Mouse (Mus musculus): ENCODE measurements around the gene Yju2. TPM values are rescaled to one million over a fixed set of nuclear protein-coding genes. Genes with fewer than 3 reads are reported as not detected.
A peak's percentile ranks its signal among the peaks of the same experiment; 100 is the strongest.

The Yju2 gene
- polyA plus RNA-seq, 1 experiment from 2014 or later = 21.7 TPM

- peaks cover 25% of the 10 kb centered on the region for H3K4me1 ChIP-seq
- H3K27me3 ChIP-seq = no peaks in the 10 kb centered on the region
- peak overlapping the region; percentile 91 for H3K4me3 ChIP-seq
- peaks cover 30% of the 10 kb centered on the region for H3K36me3 ChIP-seq
- H3K9me3 ChIP-seq = no peaks in the 10 kb centered on the region
- 63% methylated on average over 14 of the region's 14 CpGs for WGBS
- H3K4me2 ChIP-seq = peak overlapping the region; percentile 98
- no peak for ATAC-seq (ENCODE audit: insufficient number of reproducible peaks, low FRiP score, low TSS enrichment, low read depth)
- peak overlapping the region; percentile 92; the same call in 1 of the 2 replicates for H3K27ac ChIP-seq
- H3K9ac ChIP-seq = peak overlapping the region; percentile 82; the same call in 1 of the 2 replicates
Measured at GRCm38 (mm10) chr17:56010255-56010654, 51.4 kb downstream of the Yju2 start.

GRCm38 (mm10) chr17:56010681-56011080 is 51.8 kb downstream of the Yju2 start:
- peaks cover 34% of the 10 kb centered on the region for H3K36me3 ChIP-seq
- WGBS = 8% methylated on average over 9 of the region's 9 CpGs
- H3K9ac ChIP-seq = 0 out of 2 replicates have a peak overlapping the region, but pooled peaks have one; percentile 82
- H3K4me2 ChIP-seq = peak overlapping the region; percentile 98
- no peak for ATAC-seq (ENCODE audit: insufficient number of reproducible peaks, low FRiP score, low TSS enrichment, low read depth)
- no peaks in the 10 kb centered on the region for H3K27me3 ChIP-seq
- H3K4me3 ChIP-seq = peak overlapping the region; percentile 91
- H3K27ac ChIP-seq = no peak overlapping the region
- H3K4me1 ChIP-seq = peaks cover 22% of the 10 kb centered on the region
- H3K9me3 ChIP-seq = no peaks in the 10 kb centered on the region

GRCm38 (mm10) chr17:56011441-56011840 is 52.5 kb downstream of the Yju2 start:
- WGBS = 88% methylated on average over 7 of the region's 7 CpGs
- H3K36me3 ChIP-seq = peaks cover 42% of the 10 kb centered on the region
- H3K27ac ChIP-seq = no peak overlapping the region

GRCm38 (mm10) chr17:56015293-56015692 is 56.4 kb downstream of the Yju2 start:
- Histone ChIP-seq H3K4me2 (no peak overlapping the region), H3K4me1 (peaks cover 7% of the 10 kb centered on the region), H3K36me3 (peaks cover 77% of the 10 kb centered on the region), H3K27ac (no peak overlapping the region), H3K9me3 (no peaks in the 10 kb centered on the region), H3K4me3 (no peak overlapping the region), H3K9ac (no peak overlapping the region), H3K27me3 (no peaks in the 10 kb centered on the region)
- WGBS = 91% methylated on average over 9 of the region's 9 CpGs
- no peak for ATAC-seq (ENCODE audit: insufficient number of reproducible peaks, low FRiP score, low TSS enrichment, low read depth)

More at GRCm38 (mm10) chr17:56011441-56011840, 52.5 kb downstream of the Yju2 start:
- no peak overlapping the region for H3K4me3 ChIP-seq
- ATAC-seq (ENCODE audit: insufficient number of reproducible peaks, low FRiP score, low TSS enrichment, low read depth) = no peak
- peaks cover 22% of the 10 kb centered on the region for H3K4me1 ChIP-seq
- H3K27me3 ChIP-seq = no peaks in the 10 kb centered on the region
- H3K4me2 ChIP-seq = no peak overlapping the region
- no peaks in the 10 kb centered on the region for H3K9me3 ChIP-seq
- H3K9ac ChIP-seq = no peak overlapping the region

- 86% methylated on average over 8 of the region's 8 CpGs for WGBS
- no peak for ATAC-seq (ENCODE audit: insufficient number of reproducible peaks, low FRiP score, low TSS enrichment, low read depth)
Measured at GRCm38 (mm10) chr17:56016382-56016781, 57.5 kb downstream of the Yju2 start.

GRCm38 (mm10) chr17:56016793-56017785 is 58.2 kb downstream of the Yju2 start:
- Histone ChIP-seq H3K27me3 (no peaks in the 10 kb centered on the region), H3K9me3 (no peaks in the 10 kb centered on the region), H3K27ac (peak overlapping the region; percentile 7; the same call in 1 of the 2 replicates), H3K36me3 (peaks cover 69% of the 10 kb centered on the region), H3K4me2 (no peak overlapping the region), H3K9ac (no peak overlapping the region), H3K4me3 (no peak overlapping the region), H3K4me1 (peaks cover 2% of the 10 kb centered on the region; the same call in 1 of the 2 replicates)
- no peak for ATAC-seq (ENCODE audit: insufficient number of reproducible peaks, low FRiP score, low TSS enrichment, low read depth)
- WGBS = 74% methylated on average over 15 of the region's 15 CpGs

More at GRCm38 (mm10) chr17:56016382-56016781, 57.5 kb downstream of the Yju2 start:
- Histone ChIP-seq H3K9me3 (no peaks in the 10 kb centered on the region), H3K9ac (no peak overlapping the region), H3K27ac (no peak overlapping the region), H3K4me3 (no peak overlapping the region), H3K36me3 (peaks cover 76% of the 10 kb centered on the region), H3K4me2 (no peak overlapping the region), H3K27me3 (no peaks in the 10 kb centered on the region), H3K4me1 (no peaks in the 10 kb centered on the region)

- H3K4me2 ChIP-seq = no peak overlapping the region
- WGBS = 87% methylated on average over 7 of the region's 7 CpGs
- peaks cover 6% of the 10 kb centered on the region; the same call in 1 of the 2 replicates for H3K4me1 ChIP-seq
- no peak overlapping the region for H3K4me3 ChIP-seq
- peaks cover 65% of the 10 kb centered on the region for H3K36me3 ChIP-seq
- H3K9me3 ChIP-seq = no peaks in the 10 kb centered on the region
- ATAC-seq (ENCODE audit: insufficient number of reproducible peaks, low FRiP score, low TSS enrichment, low read depth) = no peak
- H3K27me3 ChIP-seq = no peaks in the 10 kb centered on the region
- no peak overlapping the region for H3K27ac ChIP-seq
- H3K9ac ChIP-seq = no peak overlapping the region
Measured at GRCm38 (mm10) chr17:56017848-56018247, 58.9 kb downstream of the Yju2 start.

Other genes with a start within 250 kb of the Yju2 start
- gene Pot1b, start 246.5 kb upstream of the Yju2 start, polyA plus RNA-seq (2015; fragmentation: Nextera tagmentation; extraction: Ambion mirVana) = 7.6 and 7.7 TPM in 2 replicates
- 0.33 and 0.53 TPM in 2 replicates for gene Adgre4, start 209.1 kb upstream of the Yju2 start, polyA plus RNA-seq (2015; fragmentation: Nextera tagmentation; extraction: Ambion mirVana)
- gene Zfp119a, start 80.2 kb upstream of the Yju2 start, polyA plus RNA-seq (2015; fragmentation: Nextera tagmentation; extraction: Ambion mirVana) = 10.0 TPM in 2 replicates
- 13.5 and 14.4 TPM in 2 replicates for gene Zfp959, start 67.0 kb upstream of the Yju2 start, polyA plus RNA-seq (2015; fragmentation: Nextera tagmentation; extraction: Ambion mirVana)
- 6.9 and 9.1 TPM in 2 replicates for gene Zfp119b, start 9.6 kb upstream of the Yju2 start, polyA plus RNA-seq (2015; fragmentation: Nextera tagmentation; extraction: Ambion mirVana)
- gene Ebi3, start 6.5 kb upstream of the Yju2 start, polyA plus RNA-seq (2015; fragmentation: Nextera tagmentation; extraction: Ambion mirVana) = 3.3 and 3.8 TPM in 2 replicates
- gene Shd, start 11.4 kb downstream of the Yju2 start, polyA plus RNA-seq (2015; fragmentation: Nextera tagmentation; extraction: Ambion mirVana) = 19.9 and 21.4 TPM in 2 replicates
- gene Fsd1, start 27.4 kb downstream of the Yju2 start, polyA plus RNA-seq (2015; fragmentation: Nextera tagmentation; extraction: Ambion mirVana) = 12.6 and 18.3 TPM in 2 replicates
- 26.0 and 28.2 TPM in 2 replicates for gene Stap2, start 46.5 kb downstream of the Yju2 start, polyA plus RNA-seq (2015; fragmentation: Nextera tagmentation; extraction: Ambion mirVana)
- gene Mpnd, start 46.6 kb downstream of the Yju2 start, polyA plus RNA-seq (2015; fragmentation: Nextera tagmentation; extraction: Ambion mirVana) = 71.2 and 82.9 TPM in 2 replicates
- gene Sh3gl1, start 77.5 kb downstream of the Yju2 start, polyA plus RNA-seq (2015; fragmentation: Nextera tagmentation; extraction: Ambion mirVana) = 210 and 217 TPM in 2 replicates
- gene Chaf1a, start 81.3 kb downstream of the Yju2 start, polyA plus RNA-seq (2015; fragmentation: Nextera tagmentation; extraction: Ambion mirVana) = 19.1 and 21.4 TPM in 2 replicates
- 42.1 and 45.6 TPM in 2 replicates for gene Ubxn6, start 115.9 kb downstream of the Yju2 start, polyA plus RNA-seq (2015; fragmentation: Nextera tagmentation; extraction: Ambion mirVana)
- gene Hdgfl2, start 120.5 kb downstream of the Yju2 start, polyA plus RNA-seq (2015; fragmentation: Nextera tagmentation; extraction: Ambion mirVana) = 103 and 106 TPM in 2 replicates
- 0.03 and 0.11 TPM in 2 replicates for gene Plin4, start 150.7 kb downstream of the Yju2 start, polyA plus RNA-seq (2015; fragmentation: Nextera tagmentation; extraction: Ambion mirVana)
- 0.12 and 0.60 TPM in 2 replicates for gene Plin5, start 158.5 kb downstream of the Yju2 start, polyA plus RNA-seq (2015; fragmentation: Nextera tagmentation; extraction: Ambion mirVana)
- gene Lrg1, start 162.9 kb downstream of the Yju2 start, polyA plus RNA-seq (2015; fragmentation: Nextera tagmentation; extraction: Ambion mirVana) = 0.55 and 1.7 TPM in 2 replicates
- gene Sema6b, start 181.2 kb downstream of the Yju2 start, polyA plus RNA-seq (2015; fragmentation: Nextera tagmentation; extraction: Ambion mirVana) = 2.3 and 3.3 TPM in 2 replicates
- gene Tnfaip8l1, start 203.4 kb downstream of the Yju2 start, polyA plus RNA-seq (2015; fragmentation: Nextera tagmentation; extraction: Ambion mirVana) = 11.3 and 13.1 TPM in 2 replicates
- 108 and 119 TPM in 2 replicates for gene Mydgf, start 224.8 kb downstream of the Yju2 start, polyA plus RNA-seq (2015; fragmentation: Nextera tagmentation; extraction: Ambion mirVana)